Mouse (Mus musculus) ovary, adult 18-20 months (tissue): ENCODE measurements around the gene Prickle1.

ENCODE experiments used
- DNase-seq: peaks from one replicate; pipeline ENCODE4 v3.0.0; 2022; ENCODE audit warnings: low spot score, mixed read lengths

Prickle1 gene

GRCm38 (mm10) chr15:93504808-93505207, 90.9 kb downstream of the Prickle1 start:
- DNase-seq, result no peak

- no peak for DNase-seq
Observed at GRCm38 (mm10) chr15:93503201-93503745, 92.4 kb downstream of the Prickle1 start.

GRCm38 (mm10) chr15:93502703-93503102, 93.0 kb downstream of the Prickle1 start:
- DNase-seq, result no peak

GRCm38 (mm10) chr15:93499866-93500265, 95.8 kb downstream of the Prickle1 start:
- DNase-seq, result no peak

GRCm38 (mm10) chr15:93494700-93495099, 101.0 kb downstream of the Prickle1 start:
- no peak for DNase-seq

- DNase-seq, result no peak
Observed at GRCm38 (mm10) chr15:93489597-93489996, 106.1 kb downstream of the Prickle1 start.

- no peak for DNase-seq
Observed at GRCm38 (mm10) chr15:93486066-93486465, 109.6 kb downstream of the Prickle1 start.

GRCm38 (mm10) chr15:93485252-93485651, 110.4 kb downstream of the Prickle1 start:
- no peak for DNase-seq

- no peak for DNase-seq
Observed at GRCm38 (mm10) chr15:93484261-93484710, 111.4 kb downstream of the Prickle1 start.

GRCm38 (mm10) chr15:93481112-93481511, 114.6 kb downstream of the Prickle1 start:
- DNase-seq, result no peak

- DNase-seq, result no peak
Observed at GRCm38 (mm10) chr15:93479445-93479844, 116.2 kb downstream of the Prickle1 start.

- DNase-seq, result no peak
Observed at GRCm38 (mm10) chr15:93478676-93479075, 117.0 kb downstream of the Prickle1 start.

- no peak for DNase-seq
Observed at GRCm38 (mm10) chr15:93477729-93478128, 118.0 kb downstream of the Prickle1 start.

GRCm38 (mm10) chr15:93475688-93476087, 120.0 kb downstream of the Prickle1 start:
- no peak for DNase-seq

- no peak for DNase-seq
Observed at GRCm38 (mm10) chr15:93474277-93474676, 121.4 kb downstream of the Prickle1 start.

- DNase-seq, result no peak
Observed at GRCm38 (mm10) chr15:93472089-93472488, 123.6 kb downstream of the Prickle1 start.

- DNase-seq, result no peak
Observed at GRCm38 (mm10) chr15:93471651-93472050, 124.0 kb downstream of the Prickle1 start.

- no peak for DNase-seq
Observed at GRCm38 (mm10) chr15:93461066-93461465, 134.6 kb downstream of the Prickle1 start.

GRCm38 (mm10) chr15:93459422-93459821, 136.3 kb downstream of the Prickle1 start:
- no peak for DNase-seq

- no peak for DNase-seq
Observed at GRCm38 (mm10) chr15:93456005-93456404, 139.7 kb downstream of the Prickle1 start.

- DNase-seq, result no peak
Observed at GRCm38 (mm10) chr15:93453296-93453695, 142.4 kb downstream of the Prickle1 start.
